Mouse (Mus musculus) adrenal gland, adult (tissue): ENCODE results near the gene Apbb2.

Experiments
- DNase-seq, 2 experiments: peaks; one replicate each; pipeline ENCODE4 v3.0.0; 2022 to 2023; ENCODE audit warnings: low spot score in 1 of 2; ENCODE audit not compliant: inconsistent age in 2 of 2

Apbb2 gene

GRCm38 (mm10) chr5:66421954-66422353 lies 196.6 kb downstream of the Apbb2 start:
- no peak for DNase-seq

GRCm38 (mm10) chr5:66421230-66421629 lies 197.4 kb downstream of the Apbb2 start:
- peak in 1 of 2 experiments; percentile 19 for DNase-seq

GRCm38 (mm10) chr5:66420011-66420410 lies 198.6 kb downstream of the Apbb2 start:
- DNase-seq = no peak

GRCm38 (mm10) chr5:66417289-66417688 lies 201.3 kb downstream of the Apbb2 start:
- no peak for DNase-seq

- DNase-seq = no peak
Measured at GRCm38 (mm10) chr5:66415700-66416543, 202.7 kb downstream of the Apbb2 start.

- no peak for DNase-seq
Measured at GRCm38 (mm10) chr5:66415033-66415697, 203.4 kb downstream of the Apbb2 start.

GRCm38 (mm10) chr5:66413402-66413801 lies 205.2 kb downstream of the Apbb2 start:
- DNase-seq = no peak

GRCm38 (mm10) chr5:66412821-66413220 lies 205.8 kb downstream of the Apbb2 start:
- DNase-seq = no peak

- DNase-seq = no peak
Measured at GRCm38 (mm10) chr5:66408546-66408945, 210.0 kb downstream of the Apbb2 start.

GRCm38 (mm10) chr5:66407948-66408347 lies 210.6 kb downstream of the Apbb2 start:
- DNase-seq = no peak

- no peak for DNase-seq
Measured at GRCm38 (mm10) chr5:66406431-66406830, 212.2 kb downstream of the Apbb2 start.

GRCm38 (mm10) chr5:66405731-66406399 lies 212.7 kb downstream of the Apbb2 start:
- no peak for DNase-seq

- no peak for DNase-seq
Measured at GRCm38 (mm10) chr5:66405305-66405704, 213.3 kb downstream of the Apbb2 start.

- DNase-seq = no peak
Measured at GRCm38 (mm10) chr5:66400563-66400962, 218.0 kb downstream of the Apbb2 start.

- no peak for DNase-seq
Measured at GRCm38 (mm10) chr5:66399264-66399620, 219.3 kb downstream of the Apbb2 start.

- peak in 1 of 2 experiments; percentile 52 for DNase-seq
Measured at GRCm38 (mm10) chr5:66398530-66399263, 219.9 kb downstream of the Apbb2 start.

- DNase-seq = no peak
Measured at GRCm38 (mm10) chr5:66393767-66394446, 224.7 kb downstream of the Apbb2 start.

- DNase-seq = peak in 1 of 2 experiments; percentile 46
Measured at GRCm38 (mm10) chr5:66392861-66393529, 225.6 kb downstream of the Apbb2 start.

- no peak for DNase-seq
Measured at GRCm38 (mm10) chr5:66391771-66392170, 226.8 kb downstream of the Apbb2 start.

- DNase-seq = no peak
Measured at GRCm38 (mm10) chr5:66391299-66391698, 227.3 kb downstream of the Apbb2 start.
